Mouse (Mus musculus): ENCODE results near the gene Rit1.
"Not testable (repeated sequence)": the region's sequence is repeated elsewhere in the genome, so short reads cannot be mapped to it uniquely, and the experiment has no call there.

The Rit1 gene

DNA sequence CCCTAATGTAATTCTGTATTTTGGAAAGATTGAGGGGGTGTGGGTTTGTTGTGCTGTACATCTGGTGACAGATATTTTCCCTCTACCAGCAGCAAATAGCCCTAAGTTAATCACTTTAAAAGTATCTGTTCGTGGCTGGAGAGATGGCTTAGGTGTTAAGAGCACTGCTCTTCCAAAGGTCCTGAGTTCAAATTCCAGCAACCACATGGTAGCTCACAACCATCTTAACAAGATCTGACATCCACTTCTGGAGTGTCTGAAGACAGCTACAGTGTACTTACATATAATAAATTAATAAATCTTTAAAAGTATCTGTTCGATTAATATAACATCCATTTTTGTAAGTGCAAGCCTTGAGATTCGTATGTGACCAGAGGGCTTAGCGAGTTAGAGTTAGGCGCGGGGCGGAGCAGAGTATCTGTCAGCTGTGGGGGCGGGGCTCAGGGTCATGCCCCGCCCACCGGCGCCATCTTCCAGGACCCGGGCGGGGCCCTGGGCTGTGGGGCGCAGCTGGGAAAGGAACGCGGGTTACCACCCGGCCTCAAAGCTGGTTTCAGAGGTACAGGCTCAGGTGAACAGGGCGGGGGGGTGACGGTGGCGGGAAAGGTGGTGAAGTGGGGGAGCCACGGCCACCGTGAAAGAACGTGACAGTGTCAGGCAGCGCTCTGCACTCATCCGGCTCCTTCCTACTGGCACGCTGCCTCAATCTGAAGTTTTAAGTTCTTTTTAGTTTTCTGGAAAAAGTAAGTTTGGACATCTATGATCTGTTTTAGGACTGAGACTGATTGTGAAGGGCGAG, at the start of gene Rit1:
Gene Rit1, plus strand, starts transcription at position 440 of the 799 bp plus-strand sequence.
- DNase-seq: peak; percentile 87

DNA sequence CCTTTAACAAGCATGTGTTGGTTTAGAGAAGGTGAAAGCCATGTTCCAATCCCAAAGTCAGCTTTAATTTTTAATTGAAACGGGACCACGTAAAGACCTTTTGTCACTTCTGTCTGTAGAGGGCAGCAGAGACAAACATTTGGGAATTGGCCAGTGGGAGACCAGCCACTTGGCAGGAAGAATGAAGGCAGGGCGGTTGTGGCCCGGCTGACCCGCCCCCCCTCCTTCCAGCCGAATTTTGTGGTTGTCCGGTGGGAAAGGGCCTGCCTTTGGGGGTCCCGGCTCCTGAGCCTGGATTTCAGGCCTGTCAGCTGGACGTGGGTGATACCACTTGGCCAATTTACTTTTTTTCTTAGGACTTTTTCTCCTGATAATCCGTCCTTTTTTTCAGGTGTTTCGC, 39.2 kb upstream of the Rit1 start:
- DNase-seq: peak; percentile 83

DNA sequence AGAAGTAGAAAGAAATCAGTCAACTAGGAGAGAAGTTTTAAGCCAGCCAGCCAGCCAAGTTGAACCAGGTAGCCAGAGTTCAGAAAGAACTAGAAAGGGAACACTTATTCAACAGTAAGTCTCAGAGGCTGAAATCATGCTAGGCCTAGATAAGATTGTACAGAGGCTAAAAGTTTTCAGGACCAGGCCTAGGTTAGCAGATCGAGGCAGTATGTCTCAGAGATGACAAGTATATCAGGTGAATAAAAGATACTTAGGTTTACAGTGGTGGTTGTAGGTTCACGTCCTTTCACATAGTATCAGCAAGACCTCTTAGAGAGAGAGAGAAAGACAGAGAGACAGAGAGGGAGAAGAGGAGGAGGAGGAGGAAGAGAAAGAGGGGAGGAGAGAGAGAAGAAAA, 32.8 kb upstream of the Rit1 start:
- DNase-seq: peak; percentile 14

DNA sequence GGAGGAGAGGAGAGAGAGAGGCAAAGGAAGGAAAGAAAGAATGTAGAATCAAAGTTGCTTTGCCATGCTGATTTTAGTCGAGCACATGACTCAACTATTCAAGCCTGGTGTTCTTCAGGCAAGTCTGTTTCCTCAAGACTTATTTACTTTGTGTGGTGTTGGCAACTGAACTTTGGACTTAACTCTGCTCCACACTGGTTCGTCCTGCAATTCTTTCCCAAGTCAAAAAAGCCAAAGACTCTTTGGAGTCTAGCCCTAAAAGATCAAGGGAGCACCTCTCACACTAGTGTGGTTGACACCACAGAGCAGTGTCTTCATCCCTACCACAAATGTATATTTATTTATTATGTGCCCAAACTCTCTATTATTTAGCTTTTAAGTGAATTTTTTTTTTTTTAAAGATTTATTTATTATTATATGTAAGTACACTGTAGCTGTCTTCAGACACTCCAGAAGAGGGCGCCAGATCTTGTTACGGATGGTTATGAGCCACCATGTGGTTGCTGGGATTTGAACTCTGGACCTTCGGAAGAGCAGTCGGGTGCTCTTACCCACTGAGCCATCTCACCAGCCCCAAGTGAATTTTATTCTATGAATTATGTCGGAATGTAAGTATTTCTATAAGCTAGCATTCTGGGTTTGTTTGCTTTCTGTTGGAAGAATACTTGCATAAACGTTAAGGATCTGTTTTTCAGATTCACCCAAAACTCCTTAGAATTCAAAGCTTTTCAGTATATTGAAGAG, 32.2 kb upstream of the Rit1 start:
- DNase-seq: peak; percentile 70

DNA sequence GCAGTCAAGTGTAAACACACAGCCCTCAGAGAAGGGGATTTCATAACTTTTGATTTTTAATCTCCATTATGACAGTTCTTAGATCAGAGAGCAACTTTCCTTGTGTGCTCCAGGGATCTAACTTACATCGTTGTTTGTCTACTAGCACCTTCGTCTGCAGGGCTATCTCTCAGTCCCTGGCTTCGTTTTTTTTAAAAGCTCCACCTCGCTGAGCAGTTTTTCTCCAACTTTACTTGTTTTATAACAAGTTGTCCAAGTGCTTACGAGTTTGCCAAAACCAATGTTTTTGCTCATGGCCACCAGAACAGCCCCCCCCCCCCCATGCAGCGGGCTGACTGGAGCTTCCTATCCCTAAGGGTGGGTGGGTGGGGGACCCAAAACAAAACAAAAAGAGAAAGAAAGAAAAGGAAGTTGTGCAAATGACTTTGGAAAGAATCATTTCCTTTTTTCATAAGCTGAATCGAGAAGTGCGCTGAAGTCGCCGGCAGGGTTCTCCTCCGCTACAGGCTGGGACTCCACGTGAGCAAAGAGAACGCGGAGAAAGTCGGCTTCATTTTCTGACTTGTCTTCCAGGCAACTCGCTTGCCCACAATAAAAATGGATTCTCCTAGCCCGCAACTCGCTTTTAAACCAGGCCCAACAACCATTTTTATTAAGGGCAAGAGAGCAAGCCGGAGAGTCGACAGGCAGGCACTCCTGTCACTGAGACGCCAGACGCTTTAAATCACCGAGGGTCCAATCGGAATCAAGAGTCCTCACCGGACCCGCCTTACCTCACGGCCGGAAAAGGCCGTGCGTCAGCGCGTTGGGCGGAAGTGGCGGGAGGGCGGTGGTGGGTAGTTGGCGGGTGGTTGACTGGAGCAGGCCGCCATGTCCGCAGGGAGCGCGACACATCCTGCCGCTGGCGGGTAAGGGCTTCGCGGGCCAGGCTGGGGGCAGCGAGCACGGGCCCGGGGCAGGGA, 31.4 kb upstream of the Rit1 start, which contains the start of gene Khdc4:
Gene Khdc4, plus strand, starts transcription at position 824 of the 962 bp plus-strand sequence.
- peak; percentile 99 for DNase-seq

DNA sequence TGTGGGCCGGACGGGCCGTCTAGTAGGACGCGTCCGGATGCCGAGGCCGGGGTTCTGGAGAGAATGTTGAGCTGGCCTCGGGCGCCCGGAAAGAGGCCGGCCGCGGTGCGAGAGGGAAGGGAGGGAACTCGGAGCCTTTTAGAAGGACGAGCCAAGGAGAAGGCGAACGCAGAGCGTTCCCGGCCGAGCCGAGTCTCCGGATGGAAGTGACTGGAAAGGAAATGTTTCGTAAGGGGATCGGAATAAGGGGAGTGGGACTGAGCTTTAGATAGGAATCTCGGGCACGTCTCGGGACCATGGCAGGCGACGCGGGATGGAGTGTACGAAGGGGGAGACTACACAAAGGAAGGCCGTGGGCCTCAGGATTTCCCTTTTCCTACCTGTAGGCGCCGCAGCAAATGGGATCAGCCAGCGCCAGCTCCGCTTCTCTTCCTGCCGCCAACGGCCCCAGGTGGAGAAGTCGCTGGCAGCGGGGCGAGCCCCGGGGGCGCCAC, 30.6 kb upstream of the Rit1 start:
- no peak for DNase-seq

DNA sequence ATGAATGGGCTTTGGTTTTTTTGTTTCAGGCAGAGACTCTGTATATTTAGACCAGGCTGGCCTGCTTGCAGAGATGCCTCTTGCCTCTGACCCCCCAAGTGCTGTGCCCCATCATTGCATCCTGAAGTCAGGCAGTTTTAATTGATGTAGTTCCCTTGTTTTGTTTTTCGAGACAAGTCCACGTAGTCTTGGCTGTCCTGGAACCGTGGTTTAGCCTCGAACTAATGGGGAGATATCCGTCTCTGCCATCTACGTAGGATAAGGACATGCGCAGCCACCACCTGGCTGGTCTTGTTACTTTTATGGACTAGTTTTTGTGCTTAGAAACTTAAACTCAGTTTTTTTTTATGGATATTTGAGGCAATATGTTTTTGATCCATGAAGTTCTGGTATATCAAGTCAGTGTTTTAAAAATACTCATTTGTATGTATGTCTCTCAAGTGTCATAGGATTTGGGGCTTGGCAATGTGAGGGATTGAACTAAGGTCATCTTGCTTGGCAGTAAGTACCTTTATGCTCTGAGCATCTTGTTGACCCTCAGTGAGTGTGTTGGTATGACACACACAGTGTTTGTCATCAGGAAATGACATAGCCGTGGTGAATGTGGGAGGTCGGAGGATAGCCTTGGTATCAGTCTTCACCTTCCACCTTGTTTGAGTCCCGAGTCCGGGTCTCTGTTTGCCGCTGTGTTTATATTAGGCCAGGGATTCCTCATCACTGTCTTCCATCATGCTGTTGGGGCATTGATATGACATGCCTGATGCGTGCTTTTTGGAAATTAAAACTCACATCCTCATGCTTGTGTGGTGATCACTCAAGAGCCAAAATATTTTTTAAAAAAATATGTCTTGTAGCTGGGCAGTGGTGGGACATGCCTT, 29.7 kb upstream of the Rit1 start:
- DNase-seq: peak; percentile 9

DNA sequence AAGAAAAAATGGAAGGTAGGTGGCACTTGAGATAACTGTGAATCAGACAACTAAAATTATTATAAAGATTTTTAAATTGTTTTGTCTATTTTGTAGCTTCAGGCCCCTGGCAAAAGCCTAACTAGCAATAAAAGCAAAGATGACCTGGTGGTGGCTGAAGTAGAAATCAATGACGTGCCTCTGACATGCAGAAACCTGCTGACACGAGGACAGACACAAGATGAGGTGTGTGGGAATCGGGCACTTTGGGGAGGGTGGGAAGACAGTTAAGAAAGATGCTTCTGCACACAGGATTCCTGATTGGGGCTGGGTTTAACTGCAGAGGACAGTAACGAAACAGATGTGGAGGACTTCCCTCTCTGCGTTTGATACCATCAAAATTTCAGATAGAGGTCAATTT, 27.6 kb upstream of the Rit1 start:
- no peak for DNase-seq

DNA sequence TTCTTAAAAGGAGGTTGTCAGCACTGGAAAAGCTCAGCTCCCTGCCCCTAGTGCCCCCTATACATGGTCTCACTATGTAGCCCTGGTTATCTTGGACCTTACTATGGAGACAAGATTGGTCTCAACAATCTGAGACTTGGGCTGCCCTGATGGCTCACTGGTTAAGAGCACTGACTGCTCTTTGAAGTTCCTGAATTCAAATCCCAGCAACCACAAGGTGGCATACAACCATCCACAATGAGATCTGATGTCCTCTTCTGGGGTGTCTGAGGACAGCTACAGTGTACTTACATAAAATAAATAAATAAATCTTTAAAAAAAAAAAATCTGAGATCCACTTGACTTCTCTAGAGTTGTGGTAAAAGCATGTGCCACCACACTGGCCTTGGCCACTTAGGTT, 21.1 kb upstream of the Rit1 start:
- no peak for DNase-seq

DNA sequence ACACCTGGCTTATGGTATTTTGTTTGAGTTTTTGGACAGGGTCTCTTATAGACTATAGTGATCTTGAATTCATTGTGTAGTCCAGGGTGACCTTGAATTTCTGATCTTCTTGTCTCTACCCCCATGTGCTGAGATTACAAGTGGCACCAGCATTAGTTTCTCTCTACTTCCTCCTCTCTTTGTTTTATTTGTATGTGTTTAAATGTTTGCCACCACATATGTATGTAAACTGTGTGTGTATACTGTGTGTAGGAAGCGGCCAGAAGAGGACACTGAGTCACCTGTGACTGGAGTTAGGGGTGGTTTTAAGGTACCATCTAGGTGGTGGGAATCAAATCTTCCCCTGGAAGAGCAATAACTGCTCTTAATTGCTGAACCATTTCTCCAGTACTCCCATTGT, 18.6 kb upstream of the Rit1 start:
- no peak for DNase-seq

DNA sequence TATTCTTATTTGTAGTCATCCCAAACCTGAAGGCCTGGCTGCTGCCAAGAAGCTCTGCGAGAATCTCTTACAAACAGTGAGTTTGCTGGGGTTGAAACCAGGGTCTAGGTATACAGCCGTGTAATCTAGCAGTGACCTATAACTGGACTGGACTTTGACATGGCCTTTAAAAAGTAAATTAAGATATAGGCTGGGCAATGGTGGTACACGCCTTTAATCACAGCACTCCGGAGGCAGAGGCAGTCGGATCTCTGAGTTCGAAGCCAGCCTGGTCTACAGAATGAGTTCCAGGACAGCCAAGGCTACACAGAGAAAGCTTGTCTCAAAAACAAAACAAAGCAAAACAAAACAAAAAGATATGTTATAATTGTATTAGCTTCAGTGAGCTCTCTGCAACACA, 17.8 kb upstream of the Rit1 start:
- no peak for DNase-seq

DNA sequence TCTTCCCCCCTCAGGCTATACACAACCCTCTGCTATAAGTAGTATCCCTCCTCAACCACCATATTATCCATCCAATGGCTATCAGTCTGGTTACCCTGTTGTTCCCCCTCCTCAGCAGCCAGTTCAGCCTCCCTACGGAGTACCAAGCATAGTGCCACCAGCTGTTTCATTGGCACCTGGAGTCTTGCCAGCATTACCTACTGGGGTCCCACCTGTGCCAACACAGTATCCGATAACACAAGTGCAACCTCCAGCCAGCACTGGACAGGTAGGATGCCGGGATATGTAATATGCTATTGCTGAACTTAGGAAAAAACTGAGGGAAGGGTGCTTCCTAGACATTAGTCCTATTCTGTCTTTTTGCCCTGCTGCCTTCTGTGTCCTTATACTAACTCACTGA, 16.4 kb upstream of the Rit1 start:
- DNase-seq: no peak

DNA sequence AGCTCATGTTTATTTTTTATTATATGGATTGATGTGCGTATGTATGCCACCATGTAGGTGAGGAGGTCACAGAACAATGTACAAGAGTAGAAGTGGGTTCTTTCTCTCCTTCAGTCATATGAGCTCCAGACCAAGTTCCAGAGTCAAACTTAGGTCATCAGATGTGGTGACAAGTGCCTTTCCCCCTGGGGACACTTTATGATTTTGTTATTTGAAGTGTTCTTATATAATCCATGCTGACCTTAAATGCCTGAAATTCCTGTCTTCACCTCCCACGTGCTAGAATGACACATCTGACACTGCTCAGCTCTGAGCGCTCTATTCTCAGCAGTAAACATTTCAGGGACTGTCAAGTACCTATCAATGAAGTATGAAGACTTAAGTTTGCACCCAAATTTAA, 15.4 kb upstream of the Rit1 start:
- no peak for DNase-seq

DNA sequence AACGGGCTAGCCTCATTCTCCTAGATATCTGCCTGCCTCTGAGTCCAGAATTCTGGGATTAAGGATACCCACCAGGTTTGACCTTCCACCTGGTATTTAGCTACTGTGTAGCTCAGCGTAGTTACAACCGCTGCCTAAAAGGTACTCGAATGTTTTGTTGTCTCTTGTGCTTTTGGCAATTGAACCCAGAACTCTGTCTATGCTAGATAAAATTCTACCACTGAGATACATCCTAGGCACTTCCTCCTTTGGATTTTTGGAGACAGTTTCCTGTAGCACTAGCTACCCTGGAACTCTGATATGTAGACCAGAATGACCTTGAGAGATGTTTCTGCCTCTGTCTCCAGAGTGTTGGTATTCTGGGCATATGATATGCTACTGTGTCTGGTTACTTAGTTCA, 2.9 kb upstream of the Rit1 start:
- DNase-seq: no peak

DNA sequence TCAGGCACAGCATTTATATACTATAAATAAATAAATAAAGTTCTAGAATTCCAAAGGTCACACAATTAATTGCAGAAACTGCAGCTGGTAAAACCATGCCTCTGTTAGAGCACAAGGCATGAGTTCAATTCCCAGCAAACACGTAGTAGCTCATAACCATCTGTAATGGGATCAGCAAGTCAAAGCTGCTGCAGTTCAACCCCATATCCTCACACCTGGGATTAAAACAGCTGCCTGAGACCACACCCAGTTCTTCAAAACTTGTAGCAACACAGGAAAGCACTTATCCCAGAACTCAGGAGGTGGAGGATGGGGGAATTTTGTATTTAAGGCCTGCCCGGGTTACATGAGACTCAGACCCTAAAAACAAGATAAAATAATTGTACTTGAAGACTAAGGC, 1.9 kb upstream of the Rit1 start:
- DNase-seq: no peak

DNA sequence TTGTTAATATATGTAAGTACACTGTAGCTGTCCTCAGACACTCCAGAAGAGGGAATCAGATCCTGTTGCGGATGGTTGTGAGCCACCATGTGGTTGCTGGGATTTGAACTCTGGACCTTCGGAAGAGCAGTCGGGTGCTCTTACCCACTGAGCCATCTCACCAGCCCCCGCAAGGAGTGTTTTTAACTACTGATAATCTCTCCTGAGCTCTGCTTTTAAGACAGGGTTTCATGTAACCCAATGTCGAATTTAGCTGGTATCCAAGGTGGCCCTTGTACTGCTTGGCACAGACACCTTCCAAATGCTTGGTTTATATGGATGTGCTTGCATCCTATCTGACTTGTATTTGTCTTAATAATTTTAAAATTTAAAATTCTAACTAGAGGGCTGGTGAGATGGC, 922 bp upstream of the Rit1 start:
- DNase-seq: not testable (repeated sequence)

DNA sequence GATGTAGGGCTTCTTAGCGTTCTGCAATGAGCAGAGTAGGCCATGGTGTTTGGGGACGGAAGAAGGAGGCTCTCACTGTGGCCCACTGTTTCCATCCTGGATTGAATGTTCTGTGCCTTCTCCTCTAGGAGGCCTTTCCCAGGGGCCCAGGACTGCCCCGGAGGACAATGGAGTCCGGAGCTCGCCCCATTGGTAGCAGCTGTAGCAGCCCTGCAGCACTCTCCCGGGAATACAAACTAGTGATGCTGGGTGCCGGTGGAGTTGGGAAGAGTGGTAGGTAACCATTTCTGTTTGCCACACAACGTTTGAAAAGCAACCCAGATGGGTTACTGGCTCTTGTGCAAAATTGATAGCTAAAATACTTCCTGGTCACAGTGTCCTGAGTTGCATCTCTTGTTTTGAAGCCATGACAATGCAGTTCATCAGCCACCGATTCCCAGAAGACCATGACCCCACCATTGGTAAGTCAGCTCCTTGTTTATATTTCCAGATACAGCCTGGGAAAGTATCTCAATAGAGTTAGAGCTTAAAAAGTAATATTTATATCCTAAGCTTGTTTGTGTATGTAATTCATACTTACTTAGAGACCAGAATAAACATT, 660 bp downstream of the Rit1 start:
- no peak for DNase-seq

DNA sequence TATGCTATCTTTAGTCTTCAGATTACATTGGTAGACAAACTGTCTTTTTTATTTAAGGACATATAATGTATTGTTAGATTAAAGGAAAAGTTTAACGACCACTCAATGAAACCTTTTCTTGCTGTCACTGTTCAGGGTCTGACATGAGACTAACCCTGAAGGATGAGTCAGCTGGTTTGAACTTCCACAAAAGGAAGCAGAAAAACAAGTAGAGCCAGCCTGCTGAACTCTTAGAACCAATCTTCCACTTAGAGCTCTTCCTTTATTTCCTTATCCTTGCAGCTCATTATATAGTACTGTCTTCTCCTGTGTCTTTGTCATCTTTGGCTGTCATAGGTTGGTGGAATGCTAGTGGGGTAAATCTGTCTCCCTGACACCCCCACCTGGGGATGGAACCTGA, 1.2 kb downstream of the Rit1 start:
- DNase-seq: no peak

DNA sequence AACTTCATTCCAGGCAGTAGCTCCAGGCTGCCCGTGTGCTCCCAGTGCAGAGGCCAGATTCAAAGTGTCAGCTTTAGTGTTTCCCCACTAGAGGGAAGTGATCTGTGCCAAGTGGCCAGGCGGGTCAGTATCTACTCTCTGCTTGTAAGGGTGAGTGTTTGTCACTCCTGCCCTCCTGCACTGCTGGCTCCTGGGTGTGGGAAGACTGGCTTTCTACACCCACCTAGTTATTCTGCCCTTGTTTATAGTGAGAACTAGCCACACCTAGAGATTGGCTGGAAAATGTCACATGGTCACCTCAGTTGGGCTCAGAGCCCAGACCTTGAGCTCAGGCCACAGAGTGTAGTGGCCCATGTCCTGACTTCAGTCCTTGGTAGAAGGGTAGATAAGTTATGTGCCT, 2.5 kb downstream of the Rit1 start:
- peak; percentile 86 for DNase-seq

DNA sequence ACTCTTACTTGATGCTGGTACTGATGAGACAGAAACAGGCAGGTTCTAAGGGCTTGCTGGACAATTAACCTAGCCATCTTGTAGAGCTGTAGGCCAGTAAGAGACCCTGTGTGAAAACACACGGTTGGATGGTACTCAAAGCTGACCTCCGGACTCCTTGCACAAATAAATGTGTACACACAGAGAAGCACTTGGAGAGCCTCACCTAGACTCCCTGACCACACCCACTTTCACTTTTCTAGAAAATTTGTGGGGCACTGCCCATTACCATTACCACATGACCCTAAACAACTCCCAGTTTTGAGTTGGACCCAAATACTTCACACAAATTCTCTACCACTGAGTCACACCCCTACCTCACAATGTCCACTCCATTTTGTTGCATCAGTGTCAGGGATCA, 19.9 kb downstream of the Rit1 start:
- DNase-seq: no peak

DNA sequence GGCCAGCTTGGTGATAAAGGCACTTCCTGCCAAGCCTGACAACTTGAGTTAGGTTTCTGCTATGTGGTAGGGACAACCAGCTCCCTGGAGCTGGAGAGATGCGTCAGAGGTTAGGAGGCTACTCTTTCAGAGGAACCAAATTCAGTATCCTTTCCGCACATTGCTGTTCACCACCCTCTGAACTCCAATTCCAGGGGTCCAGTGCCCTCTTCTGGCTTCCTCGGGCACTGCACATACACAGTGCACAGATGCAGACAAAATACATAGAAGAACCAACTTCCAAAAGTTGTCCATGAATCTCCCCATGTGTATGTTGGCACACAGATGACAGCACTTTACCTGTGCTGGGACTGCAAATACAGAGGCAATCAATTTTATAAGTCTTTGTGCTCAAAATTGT, 22.0 kb downstream of the Rit1 start:
- peak; percentile 82 for DNase-seq

DNA sequence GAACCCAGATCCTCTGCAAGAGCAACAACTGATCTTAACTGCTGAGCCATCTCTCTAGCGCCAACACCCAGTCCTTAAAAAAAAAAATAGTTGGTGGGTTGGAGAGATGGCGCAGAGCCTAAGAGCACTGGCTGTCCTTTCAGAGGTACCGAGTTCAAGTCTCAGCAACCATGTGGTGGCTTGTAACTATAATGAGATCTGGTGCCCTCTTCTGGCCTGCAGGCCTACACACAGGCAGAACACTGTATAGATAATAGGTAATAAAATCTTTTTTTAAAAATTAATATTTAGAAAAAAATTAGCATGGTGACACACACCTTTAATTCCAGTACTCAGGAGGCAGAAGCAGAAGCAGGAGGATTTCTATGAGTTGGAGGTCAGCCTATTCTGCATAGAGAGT, 23.5 kb downstream of the Rit1 start:
- no peak for DNase-seq
